Comparison of ENCODE assay signal across 14 mouse cellular contexts in genomic region chr14:60686733-60687132, GRCm38 (mm10). TPM values are rescaled to one million over a fixed set of nuclear protein-coding genes. Genes with fewer than 3 reads are reported as not detected.
DNase-seq lines count a peak whose midpoint lies in the region; ATAC-seq lines count a peak whose summit lies in the region.
"Had no signal": no experiment of that assay in that cellular context is flagged by ENCODE, and none has a peak within 500 bp of the region (broad histone marks: within the 10 kb centered on the region; RNA-seq: fewer than 3 reads in every experiment).

No protein-coding gene starts in this region.

- H3K27ac ChIP-seq in neural tube, embryonic 11.5 days (ENCODE audit: low read depth, low read length), result peak overlapping the region; percentile 44; the same call in 1 of the 2 replicates
- 0 out of 2 replicates have a peak overlapping the region, but pooled peaks have one; percentile 9 for H3K27ac ChIP-seq in hindbrain, embryonic 15.5 days (replicated peaks)
- no peak overlapping the region for H3K27ac ChIP-seq in intestine, embryonic 15.5 days
- H3K27ac ChIP-seq: limb, embryonic 15.5 days had no signal

- H3K9me3 ChIP-seq in neural tube, embryonic 11.5 days (ENCODE audit: control insufficient read depth, low read length), result no peaks in the 10 kb centered on the region
- H3K9me3 ChIP-seq in hindbrain, embryonic 15.5 days, result no peaks in the 10 kb centered on the region
- no peaks in the 10 kb centered on the region for H3K9me3 ChIP-seq in intestine, embryonic 15.5 days
- H3K9me3 ChIP-seq: limb, embryonic 15.5 days had no signal

- H3K4me2 ChIP-seq in neural tube, embryonic 11.5 days (ENCODE audit: low read depth), result peak overlapping the region; percentile 27; the same call in 1 of the 2 replicates
- H3K4me2 ChIP-seq in hindbrain, embryonic 15.5 days, result peak overlapping the region; percentile 35
- no peak overlapping the region for H3K4me2 ChIP-seq in intestine, embryonic 15.5 days (replicated peaks)
- H3K4me2 ChIP-seq: limb, embryonic 15.5 days had no signal

- H3K4me3 ChIP-seq in neural tube, embryonic 11.5 days (ENCODE audit: low read depth, low read length), result no peak overlapping the region
- H3K4me3 ChIP-seq in hindbrain, embryonic 15.5 days, result no peak overlapping the region
- H3K4me3 ChIP-seq in intestine, embryonic 15.5 days (replicated peaks), result no peak overlapping the region
- H3K4me3 ChIP-seq: erythroblast, embryonic 14.5 days; limb, embryonic 15.5 days had no signal

- no peak overlapping the region for H3K9ac ChIP-seq in neural tube, embryonic 11.5 days (ENCODE audit: low read length)
- no peak overlapping the region; the same call in 1 of the 2 replicates for H3K9ac ChIP-seq in hindbrain, embryonic 15.5 days
- no peak overlapping the region for H3K9ac ChIP-seq in intestine, embryonic 15.5 days
- H3K9ac ChIP-seq: limb, embryonic 15.5 days had no signal

- ATAC-seq in frontal cortex, adult (ENCODE audit: low TSS enrichment), result peak; percentile 57
- ATAC-seq in neural tube, embryonic 11.5 days (ENCODE audit: insufficient read depth, low FRiP score, low TSS enrichment), result 0 out of 2 replicates have a peak, but pooled peaks have one; percentile 38
- ATAC-seq in hindbrain, embryonic 15.5 days (ENCODE audit: low FRiP score, low read depth), result no peak
- no peak for ATAC-seq in intestine, embryonic 15.5 days
- ATAC-seq: inflammation-experienced regulatory T-cells, adult 6 months had no signal

- no peaks in the 10 kb centered on the region for H3K27me3 ChIP-seq in neural tube, embryonic 11.5 days (ENCODE audit: control insufficient read depth, insufficient read depth, low read length)
- no peaks in the 10 kb centered on the region for H3K27me3 ChIP-seq in hindbrain, embryonic 15.5 days
- no peaks in the 10 kb centered on the region for H3K27me3 ChIP-seq in intestine, embryonic 15.5 days (replicated peaks)

- DNase-seq in frontal cortex, adult 2 months (ENCODE audit: extremely low spot score in 1 of 2, low spot score in 1 of 2), result no peak
- DNase-seq in neural tube, embryonic 11.5 days (ENCODE audit: low spot score), result no peak
- no peak for DNase-seq in neural tube, embryonic 10.5 days (ENCODE audit: extremely low spot score, low spot score)
- DNase-seq in Muller cell, postnatal 12 days (ENCODE audit: inconsistent ontology term), result no peak
- DNase-seq in adrenal gland, adult 2 months, result no peak
- DNase-seq: adrenal gland, postnatal 25 days; gastrocnemius, postnatal 25 days; kidney, postnatal 25 days had no signal

- H3K4me1 ChIP-seq in neural tube, embryonic 11.5 days (ENCODE audit: control insufficient read depth, insufficient read depth, low read length), result peaks cover 35% of the 10 kb centered on the region
- peaks cover 68% of the 10 kb centered on the region for H3K4me1 ChIP-seq in hindbrain, embryonic 15.5 days (replicated peaks)
- 0 out of 2 replicates have a peak, but pooled peaks cover 5% of the 10 kb centered on the region for H3K4me1 ChIP-seq in intestine, embryonic 15.5 days (replicated peaks)
- H3K4me1 ChIP-seq: limb, embryonic 15.5 days had no signal

- WGBS in neural tube, embryonic 11.5 days, result 52% methylated on average over 11 of the region's 11 CpGs
- WGBS in hindbrain, embryonic 15.5 days, result 39% methylated on average over 11 of the region's 11 CpGs
- WGBS in intestine, embryonic 15.5 days, result 89% methylated on average over 11 of the region's 11 CpGs

- no peaks in the 10 kb centered on the region for H3K36me3 ChIP-seq in neural tube, embryonic 11.5 days (ENCODE audit: control insufficient read depth, insufficient read depth, low read length)
- no peaks in the 10 kb centered on the region for H3K36me3 ChIP-seq in hindbrain, embryonic 15.5 days
- no peaks in the 10 kb centered on the region for H3K36me3 ChIP-seq in intestine, embryonic 15.5 days
- H3K36me3 ChIP-seq: limb, embryonic 15.5 days had no signal

RNA-seq across cellular contexts. Expression of gene Spata13, which starts 52.9 kb away (rescaled TPM):
- polyA plus RNA-seq in frontal cortex, adult 2 months (2012; rRNA removed), result 7.9 and 9.5 TPM in 2 replicates
- polyA plus RNA-seq in neural tube, embryonic 11.5 days (2014; fragmentation: Nextera tagmentation; extraction: Ambion mirVana), result 56.2 and 64.9 TPM in 2 replicates
- 20.5 and 26.8 TPM in 2 replicates for polyA plus RNA-seq in hindbrain, embryonic 15.5 days (2015; fragmentation: Nextera tagmentation; extraction: Ambion mirVana)
- 100 to 1,000 TPM; 144 to 151 TPM for total RNA-seq in adrenal gland, adult 2 months (2021)
- 35.2 and 41.9 TPM in 2 replicates for polyA plus RNA-seq in adrenal gland, adult 2 months (2012; rRNA removed)
- 21.4 and 22.4 TPM in 2 replicates for polyA plus RNA-seq in intestine, embryonic 15.5 days (2015; fragmentation: Nextera tagmentation; extraction: Ambion mirVana)

Comparison
In these comparisons a context has a peak if more than half of its experiments do, and no peak if none do; other contexts are left out.
1. ATAC-seq: peak in frontal cortex, adult (single experiment) and neural tube, embryonic 11.5 days (single experiment); none in hindbrain, embryonic 15.5 days (single experiment) and intestine, embryonic 15.5 days (single experiment).